Mouse (Mus musculus) monocyte, adult 5-6 weeks (primary cell): Measurements from ENCODE around the gene Usp36. TPM values are rescaled to one million over a fixed set of nuclear protein-coding genes. Genes with fewer than 3 reads are reported as not detected.
"Not testable (repeated sequence)": the region's sequence is repeated elsewhere in the genome, so short reads cannot be mapped to it uniquely, and the experiment has no call there.

Experiments
- ATAC-seq: fragments of 153-309, 156-312 bp; replicated peaks from 2 replicates; pipeline ENCODE4 v1.8.0; 2017; ENCODE audit warnings: mild to moderate bottlenecking; ENCODE audit not compliant: low TSS enrichment, insufficient number of reproducible peaks, severe bottlenecking, poor library complexity, low FRiP score
- total RNA-seq: library from RNA; stranded (forward); fragments of 200-1000, 200-491, 200-594 nt; gene quantifications from 3 replicates; pipeline ENCODE4 v1.2.3, GENCODE M21; 2017

Gene Usp36
- total RNA-seq, 1 experiment from 2014 or later, result 14.8 TPM

DNA sequence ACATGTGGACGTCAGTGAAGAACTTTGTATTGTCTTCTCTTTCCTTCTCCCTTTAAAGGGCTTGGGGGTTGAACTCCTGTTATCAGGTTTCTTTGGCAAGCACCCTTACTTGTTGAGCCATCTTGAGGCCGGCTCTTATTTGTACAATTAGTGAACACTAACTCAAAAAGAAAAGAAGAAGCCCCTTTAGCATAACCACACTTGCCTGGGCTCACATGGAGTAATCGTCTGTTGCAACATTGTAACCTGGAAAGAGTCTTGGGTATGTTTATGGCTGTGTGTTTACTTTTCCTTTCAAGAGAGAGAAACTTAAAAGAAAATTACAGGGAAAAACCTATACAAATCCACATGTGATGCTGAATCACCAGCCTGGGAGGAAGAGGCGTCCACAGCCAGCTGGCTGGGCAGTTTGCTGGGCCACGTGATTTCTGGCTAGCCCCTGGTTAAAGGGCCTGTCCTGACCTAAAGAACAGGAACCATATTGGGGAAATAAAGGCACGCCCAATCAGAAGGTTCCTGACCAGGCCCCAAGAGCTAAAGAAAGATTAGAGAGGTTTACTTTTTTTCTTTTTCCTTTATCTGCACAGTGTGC, 22.2 kb upstream of the Usp36 start:
- ATAC-seq, result no peak

DNA sequence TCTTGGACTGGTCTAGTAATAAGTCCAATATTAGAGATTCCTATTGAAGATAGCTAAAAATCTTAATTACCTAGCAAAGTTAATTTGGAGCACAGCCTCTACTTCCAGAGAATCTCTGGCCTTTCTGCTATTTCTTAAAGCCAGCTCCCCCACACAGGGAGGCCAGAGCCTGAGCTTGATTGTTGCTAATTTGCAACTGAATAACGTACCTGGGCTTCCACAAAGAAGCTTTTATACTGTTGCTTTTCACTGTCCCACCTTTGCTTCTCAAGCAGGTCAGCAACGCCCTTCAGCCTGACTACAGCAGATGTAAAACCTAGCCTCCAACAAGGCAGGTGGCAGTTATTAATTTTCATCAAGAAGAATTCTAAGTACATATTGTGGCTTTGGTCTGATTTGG, 17.9 kb upstream of the Usp36 start:
- ATAC-seq, result not testable (repeated sequence)

DNA sequence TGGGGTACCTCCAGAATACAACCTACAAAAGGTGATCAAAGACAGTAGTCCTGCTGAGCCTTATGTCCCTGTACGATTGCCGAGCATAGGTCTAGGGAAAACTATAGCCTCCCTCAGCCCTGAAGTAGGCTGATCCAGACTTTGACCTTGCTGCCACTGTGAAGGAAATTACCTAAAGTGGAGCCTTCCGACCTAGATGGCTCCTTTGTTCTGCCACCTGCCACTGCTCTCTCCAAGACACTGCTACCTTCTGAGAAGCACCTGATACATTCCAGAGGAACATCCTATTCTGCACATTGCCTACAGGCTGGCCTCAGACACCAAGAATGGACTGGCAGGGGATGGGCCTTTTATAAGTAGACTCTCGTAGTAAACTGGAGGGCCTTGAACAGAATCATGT, 13.9 kb upstream of the Usp36 start:
- ATAC-seq, result not testable (repeated sequence)

DNA sequence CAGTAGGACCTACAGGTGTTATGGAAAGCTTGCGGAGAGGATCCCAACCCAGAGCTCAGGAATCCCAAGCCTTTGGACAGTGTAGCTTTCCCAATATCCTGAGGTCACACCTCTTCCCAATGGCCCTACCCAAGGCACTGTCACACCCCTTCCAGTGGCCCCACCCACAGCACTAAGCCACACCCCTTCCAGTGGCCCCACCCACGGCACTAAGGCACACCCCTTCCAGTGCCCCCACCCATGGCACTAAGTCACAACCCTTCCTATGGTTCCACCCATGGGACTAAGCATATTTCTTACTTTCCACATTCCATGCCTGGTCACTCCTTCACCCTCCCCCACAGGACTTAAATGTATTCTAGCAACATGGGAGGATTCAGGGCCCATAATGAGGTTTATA, 8.8 kb upstream of the Usp36 start:
- no peak for ATAC-seq

DNA sequence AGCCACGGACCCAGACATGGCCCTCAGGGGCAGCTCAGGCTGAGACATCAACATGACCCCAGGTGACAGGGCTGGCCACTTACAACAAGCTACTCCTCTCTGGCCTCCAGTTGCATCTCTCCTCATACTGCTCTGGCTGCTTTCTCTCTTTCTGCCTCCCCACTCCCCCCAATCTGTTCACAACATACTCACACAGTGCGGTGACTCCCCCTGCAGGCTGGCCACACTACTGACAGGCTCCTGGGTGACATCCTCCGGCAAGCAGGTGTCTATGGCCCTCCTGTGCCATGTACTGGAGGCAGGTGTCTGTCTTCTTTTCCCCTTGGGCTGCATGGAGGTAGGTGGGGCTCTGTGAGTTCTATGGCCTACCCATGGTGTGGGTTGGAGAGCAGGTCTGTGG, 7.9 kb upstream of the Usp36 start:
- no peak for ATAC-seq

DNA sequence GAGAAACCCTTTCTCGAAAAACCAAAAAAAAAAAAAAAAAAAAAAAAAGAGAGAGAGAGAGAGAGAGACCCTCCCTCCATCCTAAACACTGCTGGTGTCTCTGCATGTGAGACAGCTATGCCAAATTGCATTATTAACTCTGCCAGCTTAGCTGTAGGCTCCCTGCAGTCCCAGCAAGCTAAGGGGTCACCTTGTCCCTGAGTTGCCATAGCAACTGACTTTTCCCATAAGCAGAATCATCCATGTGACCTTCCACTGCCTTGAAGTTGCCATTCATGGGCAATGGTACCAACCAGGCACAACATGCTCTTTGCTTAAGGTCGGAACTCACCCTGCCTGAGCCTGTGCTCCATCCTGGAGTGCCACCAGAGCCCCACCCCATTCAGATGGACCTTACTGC, 5.0 kb upstream of the Usp36 start:
- ATAC-seq, result no peak

DNA sequence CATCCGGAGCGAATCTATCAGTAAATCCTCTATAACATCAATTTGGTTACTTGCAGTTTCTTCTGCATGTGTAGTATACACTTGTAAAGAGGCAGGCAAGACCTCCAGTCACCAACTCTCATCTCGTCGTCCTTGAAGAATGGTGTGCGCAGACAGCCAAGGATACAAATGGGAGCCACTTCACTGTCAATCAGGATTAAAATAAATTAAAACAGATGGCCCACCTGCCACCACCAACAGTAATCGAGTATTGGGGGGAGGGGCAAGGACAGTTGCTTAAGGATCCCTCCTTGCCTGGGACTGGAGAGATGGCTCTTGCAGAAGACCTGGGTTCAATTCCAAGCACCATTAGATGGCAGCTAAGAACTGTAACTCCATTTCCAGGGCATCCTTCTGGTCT, 2.6 kb upstream of the Usp36 start:
- no peak for ATAC-seq

DNA sequence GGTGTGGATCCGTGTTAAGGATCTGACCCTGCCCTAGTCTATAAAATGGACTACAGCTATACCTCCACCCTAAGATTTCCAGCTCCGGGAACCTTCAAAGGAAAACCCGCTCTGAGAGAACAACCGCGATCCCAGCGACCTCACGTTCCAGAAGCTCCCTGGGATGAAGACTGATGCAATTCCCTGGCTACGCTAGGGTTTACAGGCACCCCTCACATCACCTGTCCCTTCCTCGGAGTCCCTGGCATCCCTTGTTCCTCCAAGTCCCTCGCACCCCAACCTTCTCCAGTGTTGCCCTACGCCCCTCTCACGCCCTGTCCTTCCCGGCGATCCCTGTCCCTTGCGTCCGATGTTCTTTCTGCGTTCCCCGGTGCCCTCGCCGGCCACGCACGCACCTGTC, 482 bp downstream of the Usp36 start:
- ATAC-seq, result 0 out of 2 replicates have a peak, but pooled peaks have one; percentile 1

DNA sequence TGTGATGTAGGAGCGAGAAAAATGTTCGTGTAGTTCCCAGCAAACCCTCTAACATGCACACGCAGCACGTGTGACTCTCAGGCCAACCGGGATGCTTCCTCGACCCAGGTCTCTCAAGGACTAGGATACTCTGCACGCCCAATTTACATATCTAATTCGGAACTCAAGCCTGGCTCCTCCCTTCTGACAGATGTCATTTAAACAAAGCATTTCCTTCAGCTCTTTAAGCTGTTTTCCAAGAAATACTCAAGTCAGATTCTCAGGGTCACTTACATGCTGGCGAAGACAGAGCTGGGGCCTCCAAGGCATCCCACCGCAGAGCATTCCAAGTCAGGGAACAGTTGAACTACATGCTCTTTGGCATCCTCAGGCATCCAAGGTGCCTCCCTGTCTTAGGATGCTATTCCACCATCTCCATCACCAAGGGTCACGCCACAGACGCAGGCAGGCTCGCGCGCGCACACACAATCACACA, 970 bp downstream of the Usp36 start:
- ATAC-seq, result no peak

DNA sequence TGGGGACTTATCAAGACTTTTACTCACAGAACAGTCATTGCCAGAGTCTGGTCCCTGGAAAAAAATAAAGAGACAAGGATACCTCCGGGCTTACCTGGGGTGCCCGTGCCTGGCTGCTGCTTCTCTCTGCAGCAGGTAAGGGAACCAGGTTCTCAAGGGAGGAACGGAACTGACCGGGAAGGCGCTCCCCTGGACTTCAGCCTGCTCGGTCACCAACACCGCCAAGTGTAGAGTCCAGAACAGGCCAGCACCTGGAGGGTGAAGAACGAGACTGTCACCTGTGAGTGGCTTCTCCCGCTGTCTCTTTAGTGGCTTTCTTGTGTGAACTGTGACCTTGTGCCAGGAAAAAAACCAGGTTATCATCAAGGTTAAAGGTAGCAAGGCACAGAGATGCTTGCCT, 2.5 kb downstream of the Usp36 start:
- ATAC-seq, result no peak

DNA sequence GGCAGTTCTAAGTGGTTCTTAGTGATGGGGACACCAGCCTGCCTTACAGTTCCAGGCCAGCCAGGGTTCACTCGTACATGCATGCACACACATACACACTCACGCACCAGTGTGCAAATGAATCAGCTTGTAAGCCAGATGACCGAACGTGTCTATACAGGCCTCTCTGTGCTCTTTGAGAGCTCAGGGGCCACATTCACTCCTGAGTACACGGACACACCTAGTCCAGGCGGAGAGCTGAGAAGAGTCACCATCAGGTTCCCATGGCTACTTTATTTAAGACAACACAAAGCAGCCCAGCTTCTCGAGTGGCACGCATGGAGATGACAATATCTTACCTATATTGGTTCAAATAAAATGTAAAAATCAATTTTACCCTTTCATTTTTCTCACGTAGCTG, 3.6 kb downstream of the Usp36 start:
- no peak for ATAC-seq

DNA sequence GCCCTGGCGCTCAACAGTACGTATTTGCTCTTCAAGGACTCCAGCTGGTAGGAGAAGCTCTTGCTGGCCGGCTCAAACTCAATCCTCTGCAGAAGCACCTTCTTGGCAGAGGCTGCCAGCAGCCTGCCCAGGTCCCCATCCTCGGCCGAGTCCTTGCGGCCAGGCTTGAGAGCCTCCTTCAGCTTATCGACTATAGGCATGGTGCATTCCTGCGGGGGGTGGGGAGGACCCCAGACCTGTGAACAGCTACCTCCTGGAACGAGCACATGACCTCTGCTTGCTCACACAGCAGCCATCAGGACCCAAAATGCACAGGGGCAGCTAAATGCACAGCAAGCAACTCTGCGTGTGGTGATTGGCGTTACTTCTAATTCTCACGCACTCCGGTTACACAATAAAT, 4.3 kb downstream of the Usp36 start:
- no peak for ATAC-seq

DNA sequence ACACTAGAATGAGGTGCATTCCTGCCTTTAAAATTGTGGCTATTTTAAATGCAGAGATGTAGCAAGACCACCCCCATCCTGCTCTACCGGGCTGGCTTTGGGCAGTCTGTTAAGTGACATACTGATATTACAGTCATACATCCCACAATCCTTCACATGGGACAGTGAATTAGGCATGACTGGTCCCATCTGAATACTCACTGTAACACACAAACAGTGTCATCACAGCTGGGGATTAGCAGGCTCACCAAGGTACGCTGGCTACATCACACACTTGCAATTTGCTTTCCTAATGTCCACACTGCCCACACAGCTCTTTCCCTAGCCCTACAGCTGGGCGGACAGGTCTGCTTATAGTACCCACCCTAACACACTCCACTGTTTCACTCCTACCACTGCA, 9.8 kb downstream of the Usp36 start:
- ATAC-seq, result no peak

DNA sequence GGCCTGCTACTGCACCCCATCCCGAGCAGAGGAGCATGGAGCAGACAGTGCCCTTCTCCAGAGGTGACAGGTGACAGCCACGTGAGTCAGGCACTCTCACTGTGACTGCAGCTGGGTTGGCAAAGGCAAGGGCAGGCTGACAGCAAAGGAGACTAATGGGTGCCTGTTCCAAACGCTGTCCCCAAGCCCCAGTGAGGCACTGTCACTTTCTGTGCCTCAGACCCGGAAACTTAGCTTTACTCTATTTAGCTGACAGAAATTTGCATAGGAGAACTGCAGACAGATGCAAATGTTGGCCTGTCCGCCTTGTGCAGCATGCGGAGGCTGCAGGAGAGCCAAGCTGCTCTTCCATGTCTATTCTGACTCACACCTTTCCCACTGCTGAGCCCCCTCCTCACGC, 13.7 kb downstream of the Usp36 start:
- ATAC-seq, result no peak

DNA sequence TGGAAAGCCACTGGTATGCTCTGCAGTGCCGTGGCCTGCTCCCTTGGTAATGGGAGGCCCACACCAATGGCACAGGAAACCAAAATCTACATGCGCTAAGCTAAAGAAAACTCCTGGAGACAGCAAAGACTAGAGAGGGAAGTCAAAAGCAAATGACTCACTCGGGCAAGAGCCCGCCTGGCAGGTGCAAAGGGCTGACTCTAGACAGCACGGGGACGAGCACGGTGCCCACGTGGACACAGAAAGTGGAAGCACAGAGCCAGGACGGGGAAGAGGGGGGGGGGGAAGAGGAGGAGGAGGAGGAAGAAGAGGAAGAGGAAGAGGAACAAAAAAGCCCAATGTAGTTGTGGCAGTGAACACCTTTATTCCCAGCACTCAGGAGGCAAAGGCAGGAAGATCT, 15.0 kb downstream of the Usp36 start:
- ATAC-seq, result no peak

DNA sequence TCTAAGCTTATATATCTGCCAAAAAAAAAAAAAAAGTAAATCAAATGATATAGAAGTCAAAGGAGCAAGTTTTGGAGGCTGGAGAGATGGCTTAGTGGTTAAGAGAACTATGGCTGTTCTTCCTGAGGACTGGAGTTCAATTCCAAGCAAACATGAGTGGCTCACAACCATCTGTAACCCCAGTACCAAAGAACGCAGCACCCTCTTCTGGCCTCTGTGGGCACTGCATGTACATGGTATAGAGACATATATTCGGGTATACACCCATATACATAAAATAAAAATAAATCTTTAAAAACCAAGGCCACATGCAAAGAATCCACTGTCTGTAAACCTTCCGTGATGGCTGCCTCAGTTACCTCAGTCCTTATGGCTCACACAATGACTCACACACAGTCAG, 20.2 kb downstream of the Usp36 start:
- no peak for ATAC-seq

DNA sequence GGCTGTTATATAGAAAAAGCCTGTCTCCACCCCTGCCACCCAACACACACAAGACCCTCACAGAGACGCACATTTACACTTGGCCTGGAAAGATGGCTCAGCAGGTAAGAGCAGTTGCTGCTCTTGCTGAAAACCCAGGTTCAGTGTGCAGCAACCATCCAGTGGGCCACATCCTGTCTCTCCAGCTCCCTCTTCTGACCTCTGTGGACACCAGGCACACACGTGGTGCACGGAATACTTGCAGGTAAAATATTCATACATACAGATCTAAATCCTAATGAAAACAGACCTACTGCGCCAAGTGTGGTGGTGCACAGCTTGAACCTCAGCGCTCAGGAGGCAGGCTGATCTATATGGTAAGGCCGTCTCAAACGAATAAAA, 23.4 kb downstream of the Usp36 start:
- no peak for ATAC-seq

DNA sequence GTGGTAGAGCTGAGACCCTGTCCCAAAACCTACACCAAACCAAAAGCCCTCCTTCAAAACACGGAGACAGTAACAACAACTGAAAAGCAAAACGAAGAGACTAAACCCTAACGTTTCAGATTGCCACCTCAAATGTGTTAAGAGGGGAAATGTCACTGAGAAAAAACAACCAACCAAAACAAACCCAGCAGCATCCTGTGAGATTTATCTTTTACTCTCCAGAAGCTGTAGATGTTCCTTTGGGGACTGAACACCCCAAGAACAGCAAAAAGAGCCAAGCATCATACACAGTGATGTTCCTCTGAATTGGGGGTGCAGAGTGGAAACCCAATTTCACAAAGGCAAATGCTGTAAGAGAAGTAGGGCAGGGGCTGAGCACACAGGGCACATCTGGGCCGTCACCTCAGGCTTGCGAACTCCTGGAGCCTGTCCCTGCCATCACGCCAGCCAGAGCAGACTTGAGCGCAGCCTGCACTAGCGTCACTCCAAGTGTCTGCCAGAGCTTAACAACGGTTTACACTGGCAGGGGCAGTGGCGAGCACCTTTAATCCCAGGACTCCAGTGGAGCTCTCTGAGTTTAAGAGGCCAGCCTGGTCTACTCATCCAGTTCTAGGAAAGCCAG, 23.9 kb downstream of the Usp36 start:
- no peak for ATAC-seq

DNA sequence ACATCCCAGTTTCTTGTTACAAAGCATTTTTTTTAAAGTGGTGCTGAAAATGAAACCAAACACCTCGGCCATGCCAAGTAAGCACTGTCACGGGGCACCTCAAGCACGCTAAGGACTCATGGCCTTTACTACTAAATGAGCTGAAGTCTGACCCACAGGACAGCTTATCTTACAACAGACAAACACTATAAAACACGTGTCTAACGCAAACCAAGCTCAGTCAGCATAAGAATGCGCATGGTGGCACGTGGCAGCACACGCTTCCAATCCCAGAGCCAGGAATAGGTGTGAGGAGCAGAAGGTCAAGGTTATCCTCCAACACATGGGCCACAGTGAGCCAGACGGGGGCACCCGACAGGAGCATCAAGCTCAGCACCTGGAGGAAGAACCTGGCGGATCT, 24.4 kb downstream of the Usp36 start:
- no peak for ATAC-seq

DNA sequence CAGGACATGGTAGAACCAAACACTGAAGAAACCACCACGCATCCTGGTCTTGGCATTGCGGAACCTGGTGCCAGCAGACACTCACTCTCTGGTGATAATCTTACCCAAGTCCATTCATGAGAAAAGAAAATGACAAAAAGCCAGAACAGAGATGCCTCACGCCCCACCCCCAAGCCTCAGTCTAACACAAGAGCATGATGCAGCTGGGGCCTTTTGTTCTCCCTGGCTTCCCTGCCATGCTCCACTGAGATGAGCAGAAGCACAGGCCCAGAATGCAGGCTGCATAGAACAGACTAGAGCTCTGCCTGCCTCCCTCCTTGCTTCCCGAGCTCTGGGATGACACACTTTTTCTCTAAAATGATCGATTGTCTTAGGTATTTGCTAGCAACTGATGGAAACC, 26.9 kb downstream of the Usp36 start:
- ATAC-seq, result no peak

DNA sequence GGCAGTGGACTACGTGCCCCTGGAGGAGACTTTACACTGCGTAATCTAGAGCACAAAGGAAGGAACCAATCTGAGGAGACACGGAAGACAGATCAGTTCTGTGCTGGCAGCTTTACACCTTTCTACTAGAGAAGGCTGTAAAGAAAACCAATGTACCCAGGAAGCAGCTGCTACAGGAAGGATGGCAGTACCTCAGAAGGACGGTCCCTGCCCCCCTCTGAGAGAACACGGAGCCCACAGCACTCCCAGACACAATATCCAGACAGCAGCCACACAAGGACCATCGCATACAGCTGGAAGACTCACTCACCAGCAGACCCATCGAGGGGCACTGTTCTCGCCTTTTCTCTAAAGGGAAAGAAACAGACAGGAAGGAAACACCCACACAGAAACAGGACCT, 30.0 kb downstream of the Usp36 start:
- ATAC-seq, result no peak
